Mouse (Mus musculus) heart, adult 11 months (tissue): ENCODE measurements around the gene Adipor2.
"Not testable (repeated sequence)": the region's sequence is repeated elsewhere in the genome, so short reads cannot be mapped to it uniquely, and the experiment has no call there.

Experiments
- DNase-seq: peaks from one replicate; pipeline ENCODE4 v3.0.0; 2022

Gene Adipor2

DNA sequence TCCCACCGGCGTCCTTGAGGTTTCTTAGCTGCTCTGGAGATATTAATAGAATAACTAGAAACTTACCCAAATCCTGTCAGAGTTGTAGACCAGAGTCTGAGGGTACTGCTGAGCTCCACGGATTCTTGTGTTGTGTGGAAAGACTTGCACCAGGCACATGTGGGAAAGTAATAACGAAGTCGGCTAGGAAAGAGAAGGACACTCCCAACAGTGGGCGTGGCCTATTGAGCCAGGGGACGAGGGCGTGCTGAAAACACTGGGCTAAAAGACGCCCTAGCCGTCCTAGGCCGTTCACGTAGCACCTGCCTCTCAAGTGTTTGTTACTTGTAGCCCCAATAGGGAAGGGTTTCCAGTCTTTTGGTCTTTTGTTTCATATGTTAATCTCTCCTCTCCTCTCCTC is at the start of gene Adipor2:
Gene Adipor2 (minus strand): TSS at position 351 of the 400 bp plus-strand sequence.
- DNase-seq = peak; percentile 98

DNA sequence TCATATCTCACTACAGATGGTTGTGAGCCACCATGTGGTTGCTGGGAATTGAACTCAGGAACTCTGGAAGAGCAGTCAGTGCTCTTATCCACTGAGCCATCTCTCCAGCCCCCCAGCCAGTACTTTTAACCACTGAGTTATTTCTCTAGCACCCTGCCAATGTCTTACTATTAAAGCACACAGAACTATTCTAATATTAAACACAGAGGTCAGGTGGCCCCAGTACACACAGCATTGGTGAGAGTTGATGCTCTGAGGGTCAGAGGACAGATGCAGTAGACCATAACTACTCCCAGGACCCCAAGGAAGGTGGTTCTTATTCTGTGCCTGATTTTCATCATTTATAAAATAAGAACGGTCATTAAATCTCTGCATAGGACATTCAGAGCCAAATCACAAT is 48.7 kb upstream of the Adipor2 start:
- no peak for DNase-seq

- DNase-seq = no peak
Observed at GRCm38 (mm10) chr6:119460391-119460790, 42.9 kb upstream of the Adipor2 start.

DNA sequence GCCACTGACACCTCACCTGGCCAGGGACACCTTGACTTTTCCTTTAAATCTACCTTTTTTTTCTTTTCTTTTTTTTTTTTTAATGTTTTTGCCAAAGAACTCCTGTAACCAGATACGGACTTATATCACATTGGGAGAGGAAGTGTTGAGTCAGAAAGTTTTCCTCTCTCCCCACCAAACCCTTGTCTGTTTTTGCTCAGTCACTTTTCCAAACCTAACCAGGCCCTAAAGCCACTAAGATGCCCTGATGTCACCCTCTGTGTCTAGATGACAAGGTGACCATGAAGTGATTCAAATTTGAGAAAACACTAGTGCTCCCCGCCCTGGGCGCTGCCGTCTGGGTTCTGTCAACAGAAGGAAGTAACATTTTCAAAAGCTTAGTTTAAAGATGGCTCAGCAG is 41.5 kb upstream of the Adipor2 start:
- no peak for DNase-seq

DNA sequence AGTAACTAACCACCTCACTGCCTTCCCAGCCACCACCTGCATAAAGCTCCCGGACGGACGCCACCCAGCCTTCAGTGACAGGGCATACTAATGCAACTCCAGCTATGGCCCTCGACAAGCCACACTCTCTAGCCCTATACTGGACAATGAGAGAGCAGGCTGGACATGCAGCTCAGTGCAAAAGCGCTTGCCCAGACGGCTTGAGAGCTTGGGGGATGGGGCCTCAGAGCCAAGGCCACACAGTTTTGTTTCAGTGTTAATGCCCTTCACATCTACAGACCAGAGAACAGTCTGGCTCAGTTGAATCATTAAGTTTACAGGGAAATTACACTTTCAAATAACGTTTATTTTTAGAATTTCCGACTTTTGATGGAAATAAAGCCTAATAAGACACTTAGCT is 40.7 kb upstream of the Adipor2 start:
- DNase-seq = no peak

DNA sequence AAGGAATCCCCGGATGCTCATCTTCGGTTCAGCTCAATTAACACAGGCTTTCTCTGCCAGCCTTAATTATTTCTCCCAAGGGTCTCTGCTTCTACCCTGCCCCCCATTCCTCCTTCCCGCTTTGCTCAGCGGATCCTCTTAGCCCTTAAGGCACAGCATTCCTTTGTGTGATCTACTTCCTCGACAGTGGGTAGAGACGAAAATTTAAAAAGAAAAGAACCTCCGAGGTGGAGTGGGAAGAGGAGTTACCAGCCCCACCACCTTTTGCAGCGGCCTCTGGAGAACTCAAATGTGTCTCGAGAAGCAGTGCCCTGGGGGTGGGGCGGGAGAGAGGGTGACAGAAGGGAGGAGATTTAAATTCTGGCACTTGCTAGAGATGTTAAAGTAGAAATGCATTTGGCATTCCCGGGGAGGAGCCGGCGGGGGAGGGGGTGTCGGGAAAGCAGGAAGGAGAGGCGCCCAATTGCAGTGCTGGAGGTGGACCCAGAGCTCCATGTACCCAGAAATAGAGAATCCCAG is 34.5 kb upstream of the Adipor2 start:
- peak; percentile 96 for DNase-seq

- no peak for DNase-seq
Observed at GRCm38 (mm10) chr6:119450965-119451943, 33.8 kb upstream of the Adipor2 start.

DNA sequence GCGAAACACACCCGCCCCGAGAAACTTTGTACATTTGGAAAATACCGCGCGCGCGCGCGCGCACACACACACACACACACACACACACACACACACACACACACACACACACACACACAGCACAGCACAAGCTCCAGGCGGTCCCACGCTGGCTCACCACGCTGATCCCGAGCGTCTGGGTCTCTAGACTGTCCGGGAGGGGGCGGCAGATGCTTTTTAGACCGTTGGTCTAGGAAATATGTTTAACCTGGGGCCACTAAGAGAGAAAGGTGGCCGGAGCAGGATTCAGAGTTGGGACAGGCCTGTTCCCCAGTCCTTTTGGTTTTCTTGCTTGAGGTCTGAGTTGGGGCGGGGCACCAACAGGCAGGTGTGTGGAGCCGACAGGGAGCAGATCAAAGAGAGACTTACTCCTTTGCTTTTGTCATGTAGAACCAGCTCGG is 31.6 kb upstream of the Adipor2 start:
- DNase-seq = peak; percentile 93

GRCm38 (mm10) chr6:119448321-119449059 is 31.0 kb upstream of the Adipor2 start:
- no peak for DNase-seq

- DNase-seq = peak; percentile 92
Observed at GRCm38 (mm10) chr6:119445671-119446607, 28.4 kb upstream of the Adipor2 start.

GRCm38 (mm10) chr6:119443742-119444645 is 26.5 kb upstream of the Adipor2 start:
- peak; percentile 96 for DNase-seq

DNA sequence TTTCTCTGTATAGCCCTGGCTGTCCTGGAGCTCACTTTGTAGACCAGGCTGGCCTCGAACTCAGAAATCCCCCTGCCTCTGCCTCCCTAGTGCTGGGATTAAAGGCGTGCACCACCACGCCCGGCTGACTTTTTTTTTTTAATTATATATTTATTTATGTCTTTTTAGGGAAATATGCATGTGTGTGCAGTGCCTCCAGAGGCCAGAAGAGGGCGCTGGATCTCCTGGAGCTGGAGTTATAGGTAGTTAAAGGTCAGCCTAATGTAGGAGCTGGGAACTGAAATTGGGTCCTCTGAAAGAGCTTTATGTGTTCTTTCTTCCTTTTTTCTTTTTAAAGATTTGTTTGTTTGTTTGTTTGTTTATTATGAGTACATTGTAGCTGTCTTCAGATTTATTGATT is 25.2 kb upstream of the Adipor2 start:
- not testable (repeated sequence) for DNase-seq

DNA sequence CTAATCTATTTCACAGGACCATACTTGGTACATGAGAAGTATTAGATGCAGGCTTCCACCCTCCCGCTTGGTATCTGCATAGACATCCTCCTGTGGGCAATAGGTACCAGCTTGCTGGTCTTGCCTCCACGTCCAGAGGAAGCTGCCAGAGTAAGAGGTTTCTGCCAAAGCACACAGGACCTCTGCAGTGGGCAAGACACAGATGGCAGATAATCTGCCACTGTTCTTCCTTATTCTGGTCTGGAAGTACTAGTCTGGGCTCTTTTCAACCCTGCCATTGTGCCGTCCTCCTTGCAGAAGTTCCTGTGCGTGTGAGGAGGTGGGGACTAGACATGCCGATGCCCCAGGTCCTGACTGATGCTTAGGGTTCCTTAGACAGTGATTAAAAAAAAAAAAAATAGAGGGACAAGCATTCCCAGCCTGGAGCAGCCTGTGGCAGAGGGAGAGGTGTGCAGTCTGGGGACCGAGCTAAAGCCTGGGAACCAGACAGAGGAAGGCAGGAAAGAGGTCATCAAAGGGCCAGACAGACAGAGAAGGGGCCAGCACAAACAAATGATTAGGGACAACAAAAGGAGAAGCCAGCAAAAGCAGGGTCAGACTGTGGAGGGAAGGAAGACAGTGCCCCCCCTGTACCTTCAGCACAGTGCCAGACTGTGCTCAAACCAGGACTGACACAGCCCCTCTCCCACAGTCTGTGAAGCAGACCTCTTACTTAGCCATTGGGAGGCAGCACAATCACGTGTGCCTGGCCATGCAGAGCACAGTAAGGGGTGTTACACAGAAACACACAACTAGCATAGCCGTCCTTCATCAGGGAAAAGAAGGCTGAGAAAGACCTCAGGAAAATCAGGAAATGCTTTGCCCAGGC is 20.6 kb upstream of the Adipor2 start:
- DNase-seq = peak; percentile 76

DNA sequence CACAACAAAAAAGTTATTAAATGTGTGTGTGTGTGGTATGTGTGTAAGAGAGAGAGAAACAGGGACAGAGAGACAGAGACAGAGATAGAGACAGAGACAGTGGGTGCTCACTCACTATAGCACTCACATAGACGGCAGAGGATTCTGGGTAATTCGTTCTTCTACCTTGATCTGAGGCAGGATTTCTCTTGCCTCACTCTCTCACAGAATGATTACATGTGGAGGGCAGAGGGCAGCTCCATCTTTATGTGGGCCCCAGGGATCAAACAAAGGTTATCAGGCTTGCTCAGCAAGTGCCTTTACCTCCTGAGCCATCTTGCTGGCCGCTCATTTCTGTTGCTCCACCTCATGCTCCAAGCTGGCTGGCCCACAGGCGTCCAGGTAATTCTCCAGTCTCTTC is 16.9 kb upstream of the Adipor2 start:
- no peak for DNase-seq

GRCm38 (mm10) chr6:119431751-119432324 is 14.3 kb upstream of the Adipor2 start:
- no peak for DNase-seq

- no peak for DNase-seq
Observed at GRCm38 (mm10) chr6:119430508-119430907, 13.0 kb upstream of the Adipor2 start.

GRCm38 (mm10) chr6:119429311-119429710 is 11.8 kb upstream of the Adipor2 start:
- DNase-seq = no peak

DNA sequence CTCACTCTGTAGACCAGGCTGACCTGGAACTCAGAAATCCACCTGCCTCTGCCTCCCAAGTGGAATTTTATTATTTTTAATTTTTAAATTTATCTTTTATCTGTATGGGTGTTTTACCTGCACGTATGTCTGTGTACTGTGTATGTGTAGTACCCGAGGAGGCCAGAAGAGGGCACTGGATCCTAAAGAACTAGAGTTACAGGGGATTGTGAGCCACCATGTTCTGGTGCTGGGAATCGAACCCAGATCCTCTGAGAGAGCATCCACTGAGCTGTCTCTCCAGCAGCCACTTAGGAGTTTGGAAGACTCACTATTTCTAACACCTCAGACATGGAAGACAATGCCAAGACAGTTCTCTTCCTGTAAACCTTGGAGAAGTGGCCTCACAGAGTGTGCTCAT is 11.1 kb upstream of the Adipor2 start:
- DNase-seq = no peak

DNA sequence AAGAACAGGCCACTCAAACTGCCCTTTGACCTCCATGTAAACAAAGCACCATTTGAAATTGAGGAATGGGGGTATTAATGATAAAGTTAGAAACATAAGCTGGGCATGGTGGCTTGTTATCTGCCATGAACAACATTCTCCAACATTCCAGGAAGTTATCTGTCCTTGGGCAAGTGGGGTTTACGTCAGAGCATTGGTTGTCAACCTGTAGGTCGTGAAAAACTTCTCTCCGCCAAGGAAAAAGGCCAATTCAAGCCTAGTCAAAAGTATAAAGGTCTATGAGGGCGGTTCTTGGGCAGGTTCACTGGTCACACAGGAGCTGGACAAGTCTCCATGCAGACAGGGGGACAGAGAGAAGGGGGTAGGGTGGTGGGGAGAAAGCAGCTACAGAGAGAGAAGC is 3.5 kb upstream of the Adipor2 start:
- no peak for DNase-seq

- no peak for DNase-seq
Observed at GRCm38 (mm10) chr6:119420357-119420756, 2.9 kb upstream of the Adipor2 start.
